Mouse (Mus musculus): ENCODE measurements around the gene Amn1.
A peak's percentile ranks its signal among the peaks of the same experiment; 100 is the strongest.
"Not testable (repeated sequence)": the region's sequence is repeated elsewhere in the genome, so short reads cannot be mapped to it uniquely, and the experiment has no call there.

The Amn1 gene

GRCm38 (mm10) chr6:149188041-149188924 is at the start of gene Amn1:
Amn1 (minus strand) TSS chr6:149188712.
- DNase-seq (ENCODE audit: low spot score): peak; percentile 95

- DNase-seq (ENCODE audit: low spot score): no peak
These were observed 48.3 kb upstream of the Amn1 start for GRCm38 (mm10) chr6:149236807-149237206.

DNA sequence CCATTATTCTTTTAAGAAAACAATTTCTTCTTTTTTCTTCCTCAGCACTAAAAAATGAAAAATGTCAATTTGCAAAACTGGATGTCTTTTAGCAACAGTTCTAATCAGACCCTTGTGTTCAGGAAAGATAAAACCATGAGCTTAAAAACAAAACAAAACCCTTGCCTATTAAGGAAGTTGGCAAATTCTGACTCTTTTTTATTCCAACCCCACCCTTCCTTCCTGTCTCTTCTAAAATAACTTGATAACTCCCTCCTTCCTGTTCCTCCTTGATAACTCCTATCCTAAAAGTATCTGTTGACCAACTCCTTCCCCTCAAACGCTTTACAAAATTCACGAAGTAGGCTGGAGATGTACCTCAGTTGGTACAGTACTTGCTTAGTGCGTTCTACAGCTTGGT is 45.4 kb upstream of the Amn1 start:
- DNase-seq (ENCODE audit: low spot score): peak; percentile 31

GRCm38 (mm10) chr6:149224751-149225150 is 36.2 kb upstream of the Amn1 start:
- no peak for DNase-seq (ENCODE audit: low spot score)

DNA sequence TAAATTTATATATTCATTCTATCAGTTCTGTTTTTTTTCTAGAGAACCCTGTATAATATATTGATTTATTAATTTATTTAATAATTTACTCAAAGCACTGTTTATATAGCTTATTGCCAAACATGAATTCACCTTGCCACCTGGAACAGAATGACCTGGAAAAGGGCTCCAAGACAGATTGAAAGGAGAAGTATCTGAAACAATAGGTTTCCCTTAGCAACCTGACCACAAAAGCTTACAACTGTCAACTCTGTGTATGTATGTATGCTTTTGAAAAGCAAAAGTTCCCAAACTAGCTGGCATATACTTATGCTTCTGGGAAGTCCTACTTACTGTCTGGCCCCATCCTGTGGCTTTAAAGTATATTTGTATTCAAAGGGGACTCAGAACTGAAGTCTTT is 32.8 kb upstream of the Amn1 start:
- DNase-seq (ENCODE audit: low spot score): no peak

DNA sequence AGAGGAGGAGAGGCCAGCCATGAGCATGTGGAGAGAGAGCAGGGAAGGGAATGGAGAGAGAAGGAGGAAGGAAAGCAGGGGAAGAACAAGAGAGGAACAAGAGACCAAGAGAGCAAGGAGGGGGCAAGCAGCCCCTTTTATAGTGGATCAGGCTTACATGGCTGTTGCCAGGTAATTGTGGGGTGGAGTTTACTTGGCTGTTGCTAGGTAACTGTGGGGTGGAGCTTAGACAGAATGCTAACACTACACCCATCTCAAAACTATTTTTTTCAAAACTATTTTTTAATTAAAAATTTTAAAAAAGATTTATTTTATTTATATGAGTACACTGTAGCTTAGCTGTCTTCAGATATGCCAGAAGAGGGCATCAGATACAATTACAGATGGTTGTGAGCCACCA is 10.1 kb upstream of the Amn1 start:
- no peak for DNase-seq (ENCODE audit: low spot score)

DNA sequence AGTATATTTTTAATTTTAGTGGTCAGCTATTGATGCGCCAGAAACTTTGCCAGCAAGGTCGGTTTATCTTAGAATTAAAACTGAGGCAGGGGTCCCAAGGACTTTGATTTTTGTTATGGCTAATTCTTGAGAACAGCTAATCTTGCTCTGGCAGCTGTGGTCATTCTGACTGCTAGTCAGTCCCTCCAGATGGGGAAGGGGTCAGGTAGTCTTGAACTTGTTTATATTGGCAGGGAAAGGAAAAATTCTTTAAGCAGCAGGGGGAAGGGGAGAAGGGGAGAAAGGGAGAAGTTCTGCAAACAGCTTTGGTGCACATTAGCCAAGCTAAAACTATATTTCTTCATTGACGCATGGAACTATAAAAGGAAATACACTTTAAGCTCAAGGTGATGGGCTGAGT is 8.6 kb upstream of the Amn1 start:
- no peak for DNase-seq (ENCODE audit: low spot score)

DNA sequence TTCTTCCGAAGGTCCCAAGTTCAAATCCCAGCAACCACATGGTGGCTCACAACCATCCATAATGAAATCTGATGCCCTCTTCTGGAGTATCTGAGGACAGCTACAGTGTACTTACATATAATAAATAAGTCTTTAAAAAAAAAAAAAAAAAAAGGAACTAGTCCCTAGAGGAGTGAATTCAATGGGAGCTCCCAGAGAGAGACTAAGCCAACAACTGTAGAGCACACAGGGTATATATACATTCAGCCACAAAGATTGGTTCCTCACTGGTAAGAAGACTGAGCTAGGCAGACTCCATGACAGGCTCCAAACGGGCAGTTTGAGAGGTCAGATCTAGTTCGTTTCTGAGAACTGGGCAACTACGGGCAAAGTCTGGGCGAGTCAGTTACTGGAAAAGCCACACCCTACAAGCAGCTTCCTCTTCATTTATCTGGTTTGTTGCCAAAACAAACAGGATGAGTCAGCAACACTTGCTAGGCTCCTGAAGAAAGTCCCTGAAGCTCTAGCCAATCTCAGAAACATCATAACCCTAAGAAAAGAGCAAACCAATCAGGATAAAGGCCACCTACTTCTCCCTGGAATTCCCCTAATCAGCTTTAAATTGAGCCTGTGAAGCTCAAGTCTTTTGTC is 4.9 kb upstream of the Amn1 start:
- peak; percentile 93 for DNase-seq (ENCODE audit: low spot score)

DNA sequence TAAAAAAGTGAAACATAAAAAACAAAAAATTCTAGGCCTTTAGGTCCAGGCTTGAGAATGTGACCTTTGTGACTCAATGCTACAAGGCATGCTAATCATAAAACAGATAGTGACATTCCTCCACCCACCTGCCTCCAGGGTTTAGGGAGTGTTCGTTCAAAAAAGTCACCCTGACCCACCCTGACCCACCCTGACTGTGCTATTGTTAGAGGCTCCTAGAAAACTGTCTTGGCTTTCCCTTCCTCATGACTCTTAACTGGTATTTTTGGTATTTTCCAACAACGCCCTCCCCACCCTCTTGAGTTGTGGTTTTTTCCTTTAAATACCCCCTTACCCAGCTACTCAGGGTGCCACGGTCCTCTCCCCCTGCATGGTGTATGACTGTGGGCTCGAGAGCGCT is 3.4 kb upstream of the Amn1 start:
- not testable (repeated sequence) for DNase-seq (ENCODE audit: low spot score)

GRCm38 (mm10) chr6:149189340-149189922 is 919 bp upstream of the Amn1 start:
- no peak for DNase-seq (ENCODE audit: low spot score)

GRCm38 (mm10) chr6:149188925-149189257 is 379 bp upstream of the Amn1 start:
- DNase-seq (ENCODE audit: low spot score): no peak

DNA sequence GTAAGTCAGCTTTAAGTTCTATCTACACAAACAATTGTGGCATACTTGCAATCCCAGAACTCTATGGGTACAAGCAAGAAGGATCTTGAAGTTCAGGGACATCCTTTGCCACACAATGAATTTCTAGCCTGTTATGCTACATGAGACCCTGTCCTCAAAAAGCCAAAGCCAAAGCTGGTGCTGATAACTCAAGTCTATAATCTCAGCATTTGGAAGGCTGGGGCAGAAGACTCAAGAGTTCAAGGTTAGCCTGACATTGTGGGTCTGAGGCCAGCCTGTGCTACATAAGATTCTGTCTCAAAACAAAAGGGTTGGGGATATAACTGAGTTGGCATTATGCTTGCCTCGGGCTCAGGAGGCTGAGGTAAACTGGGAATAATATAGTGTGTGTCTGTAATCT is 1.1 kb downstream of the Amn1 start:
- no peak for DNase-seq (ENCODE audit: low spot score)

- DNase-seq (ENCODE audit: low spot score): no peak
These were observed 4.5 kb downstream of the Amn1 start for GRCm38 (mm10) chr6:149184007-149184406.

DNA sequence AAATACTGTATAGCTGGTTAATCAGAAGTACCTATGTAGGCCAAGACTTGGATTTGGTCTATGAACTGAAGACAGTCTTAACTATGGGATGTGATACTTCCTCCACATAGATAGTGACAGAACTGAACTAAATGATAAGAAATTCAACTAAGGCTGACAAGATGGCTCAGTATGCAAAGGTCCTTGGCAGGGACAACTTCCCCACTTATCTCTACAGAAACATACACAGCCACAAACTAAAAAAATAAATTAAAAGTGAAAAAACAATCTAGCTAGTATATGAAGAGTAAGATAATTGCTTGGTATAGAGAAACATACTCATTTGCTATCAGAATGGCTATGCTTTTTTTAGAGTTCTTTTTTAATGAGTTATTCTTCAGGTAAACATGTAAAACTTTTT is 9.4 kb downstream of the Amn1 start:
- DNase-seq (ENCODE audit: low spot score): no peak

GRCm38 (mm10) chr6:149174932-149175570 is 13.5 kb downstream of the Amn1 start:
- no peak for DNase-seq (ENCODE audit: low spot score)

- DNase-seq (ENCODE audit: low spot score): no peak
These were observed 14.5 kb downstream of the Amn1 start for GRCm38 (mm10) chr6:149173831-149174625.

- not testable (repeated sequence) for DNase-seq (ENCODE audit: low spot score)
These were observed 18.5 kb downstream of the Amn1 start for GRCm38 (mm10) chr6:149169965-149170364.

DNA sequence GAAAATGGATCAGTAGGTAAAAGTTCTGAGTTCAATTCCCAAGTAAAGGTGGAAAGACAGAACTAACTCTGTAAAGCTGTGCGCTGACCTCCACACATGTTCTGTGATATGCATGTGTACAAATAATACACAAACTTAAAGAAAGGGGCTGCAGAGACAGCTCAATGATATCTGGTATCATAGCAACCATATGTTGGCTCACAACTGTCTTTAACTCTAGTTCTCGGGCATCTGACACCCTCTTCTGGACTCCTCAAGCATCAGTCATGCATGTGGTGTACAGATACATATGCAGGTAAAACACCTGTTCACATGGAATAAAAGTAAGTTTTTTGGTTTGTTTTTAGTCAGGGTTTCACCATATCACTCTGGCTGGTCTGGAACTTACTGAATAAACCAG is 20.1 kb downstream of the Amn1 start:
- DNase-seq (ENCODE audit: low spot score): no peak

DNA sequence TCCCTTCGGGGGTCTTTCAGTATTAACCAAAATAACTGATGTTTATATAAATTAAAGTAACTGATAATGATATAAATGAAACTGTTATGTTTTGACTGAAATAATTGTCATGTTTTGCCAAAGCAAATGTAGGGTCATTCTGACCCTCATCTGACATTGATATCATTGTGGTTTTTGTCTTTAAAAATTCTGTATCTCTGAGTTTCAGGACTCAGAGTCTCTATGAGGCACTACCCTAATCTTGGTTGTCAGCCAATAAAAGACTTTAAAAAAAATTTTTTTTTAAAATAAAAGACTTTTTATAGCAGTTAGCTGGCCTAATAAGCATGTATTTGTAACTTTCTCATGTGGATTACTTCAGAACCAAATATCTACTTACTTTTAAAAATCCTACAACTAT is 20.8 kb downstream of the Amn1 start:
- DNase-seq (ENCODE audit: low spot score): no peak

GRCm38 (mm10) chr6:149167038-149167437 is 21.5 kb downstream of the Amn1 start:
- DNase-seq (ENCODE audit: low spot score): not testable (repeated sequence)

GRCm38 (mm10) chr6:149155031-149155841 is 33.3 kb downstream of the Amn1 start:
- no peak for DNase-seq (ENCODE audit: low spot score)

All from c-Kit-positive CD71-positive TER-119-positive erythroid progenitor cells, embryonic 14.5 days (primary cell).